Mouse (Mus musculus) G1E (cell line): ENCODE data around the gene Aff3.

Experiments
- CTCF ChIP-seq: IDR thresholded peaks from 2 replicates; pipeline ENCODE4 v1.5.1; 2012; ENCODE audit warnings: low read depth, low read length, inconsistent platforms, mixed read lengths
- GATA1 ChIP-seq: IDR thresholded peaks from 2 replicates; pipeline ENCODE4 v1.6.1; 2012; ENCODE audit warnings: borderline replicate concordance, low read length, inconsistent platforms, mixed read lengths
- GATA2 ChIP-seq: IDR thresholded peaks from 2 replicates; pipeline ENCODE4 v1.6.1; 2012; ENCODE audit warnings: low read depth, low read length, inconsistent platforms, borderline replicate concordance
- POLR2AphosphoS5 ChIP-seq: IDR thresholded peaks from 2 replicates; pipeline ENCODE4 v1.6.1; 2012; ENCODE audit warnings: low read depth, low read length, inconsistent platforms; ENCODE audit not compliant: insufficient replicate concordance

DNA sequence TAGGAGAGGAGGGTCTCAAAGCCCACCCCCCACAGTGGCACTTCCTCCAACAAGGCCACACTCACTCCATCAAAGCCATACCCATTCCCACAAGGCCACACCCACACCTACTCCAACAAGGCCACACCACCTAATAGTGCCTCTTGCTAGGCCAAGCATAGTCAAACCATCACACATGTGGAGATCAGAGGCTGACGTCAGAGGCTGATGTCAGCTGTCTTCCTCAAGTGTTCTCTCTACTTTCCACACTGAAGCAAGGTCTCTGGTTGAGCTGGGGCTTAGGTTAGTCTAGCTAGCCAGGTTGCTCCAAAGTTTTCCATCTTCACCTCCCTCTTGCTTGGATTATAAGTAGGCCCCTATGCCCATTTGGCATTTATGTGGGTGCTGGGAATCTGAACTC lies 856 bp upstream of the Aff3 start:
- TF ChIP-seq CTCF (no peak), GATA1 (no peak), GATA2 (no peak), POLR2AphosphoS5 (no peak)
